Mouse (Mus musculus) limb, embryonic 11.5 days (tissue): ENCODE measurements around the gene Gm10153. TPM values are rescaled to one million over a fixed set of nuclear protein-coding genes. Genes with fewer than 3 reads are reported as not detected.
A peak's percentile ranks its signal among the peaks of the same experiment; 100 is the strongest.
"Not testable (repeated sequence)": the region's sequence is repeated elsewhere in the genome, so short reads cannot be mapped to it uniquely, and the experiment has no call there.

Source experiments
- ATAC-seq: fragments of 200-750 bp; cut with Nextera tagmentation; 2 replicates; pipeline ENCODE4 v1.8.0; 2017; ENCODE audit warnings: low read depth; ENCODE audit not compliant: insufficient number of reproducible peaks, low FRiP score, low TSS enrichment
- DNase-seq: peaks from one replicate; pipeline ENCODE4 v3.0.0-alpha.2; 2015; ENCODE audit warnings: low spot score
- H3K27ac ChIP-seq: fragments of 300-500 bp; sonication (generic); replicated peaks from 2 replicates; pipeline ENCODE4 v1.5.1; 2014; ENCODE audit warnings: low read depth, mild to moderate bottlenecking, low read length
- H3K27me3 ChIP-seq: fragments of 300-500 bp; sonication (generic); 2 replicates; pipeline ENCODE4 v1.6.1; 2014; ENCODE audit warnings: mild to moderate bottlenecking, low read length, mixed read lengths; ENCODE audit not compliant: control insufficient read depth, insufficient read depth
- H3K36me3 ChIP-seq: fragments of 300-500 bp; sonication (generic); 2 replicates; pipeline ENCODE4 v1.6.1; 2014; ENCODE audit warnings: mild to moderate bottlenecking, low read length, moderate library complexity, mixed read lengths; ENCODE audit not compliant: control insufficient read depth, insufficient read depth
- H3K4me1 ChIP-seq: fragments of 300-500 bp; sonication (generic); 2 replicates; pipeline ENCODE4 v1.6.1; 2014; ENCODE audit warnings: low read length, mixed read lengths; ENCODE audit not compliant: control insufficient read depth, insufficient read depth
- H3K4me2 ChIP-seq: fragments of 300-500 bp; sonication (generic); 2 replicates; pipeline ENCODE4 v1.6.1; 2014; ENCODE audit warnings: low read depth, mild to moderate bottlenecking, moderate library complexity; ENCODE audit not compliant: severe bottlenecking
- H3K4me3 ChIP-seq: fragments of 300-500 bp; sonication (generic); 2 replicates; pipeline ENCODE4 v1.5.1; 2014; ENCODE audit warnings: low read depth, low read length
- H3K9ac ChIP-seq: fragments of 300-500 bp; sonication (generic); 2 replicates; pipeline ENCODE4 v1.6.1; 2014; ENCODE audit warnings: mild to moderate bottlenecking, low read length
- H3K9me3 ChIP-seq: fragments of 300-500 bp; sonication (generic); 2 replicates; pipeline ENCODE4 v1.6.1; 2016; ENCODE audit warnings: low read length; ENCODE audit not compliant: control insufficient read depth
- WGBS: fragments of 180-500 bp; shearing (Covaris S2); extraction: QIAGEN DNeasy Blood & Tissue Kit; methylation state at CpG from one replicate; pipeline ENCODE4 v1.1.7; 2014; 5-methylcytosine and 5-hydroxymethylcytosine counted together
- polyA plus RNA-seq: library from polyadenylated mRNA; unstranded; fragments of >200 nt; fragmentation: Nextera tagmentation; extraction: Ambion mirVana; gene quantifications from 2 replicates; pipeline ENCODE4 v1.2.1, GENCODE M21; 2014

Gm10153 gene
- polyA plus RNA-seq, 1 experiment from 2014 or later, result not detected

- H3K4me3 ChIP-seq, result no peak overlapping the region
- no peaks in the 10 kb centered on the region for H3K27me3 ChIP-seq
- DNase-seq, result no peak
- WGBS, result 80% methylated on average over 2 of the region's 2 CpGs
- no peaks in the 10 kb centered on the region for H3K36me3 ChIP-seq
- H3K4me1 ChIP-seq, result no peaks in the 10 kb centered on the region
- H3K4me2 ChIP-seq, result no peak overlapping the region
- no peak for ATAC-seq
- H3K9me3 ChIP-seq, result no peaks in the 10 kb centered on the region
- H3K27ac ChIP-seq, result no peak overlapping the region
- H3K9ac ChIP-seq, result no peak overlapping the region
Measured at GRCm38 (mm10) chr7:142198748-142199147, 8.6 kb upstream of the Gm10153 start.

- Histone ChIP-seq H3K9ac (no peak overlapping the region), H3K4me3 (no peak overlapping the region), H3K4me2 (no peak overlapping the region), H3K27me3 (no peaks in the 10 kb centered on the region), H3K36me3 (no peaks in the 10 kb centered on the region), H3K4me1 (no peaks in the 10 kb centered on the region), H3K27ac (no peak overlapping the region), H3K9me3 (no peaks in the 10 kb centered on the region)
- peak; percentile 10 for DNase-seq
- WGBS, result 79% methylated on average over 2 of the region's 2 CpGs
- no peak for ATAC-seq
Measured at GRCm38 (mm10) chr7:142188156-142188555, 2.0 kb downstream of the Gm10153 start.

GRCm38 (mm10) chr7:142181021-142181420 is 9.2 kb downstream of the Gm10153 start:
- Histone ChIP-seq H3K9me3 (no peaks in the 10 kb centered on the region), H3K4me2 (no peak overlapping the region), H3K27ac (no peak overlapping the region), H3K4me3 (no peak overlapping the region), H3K36me3 (no peaks in the 10 kb centered on the region), H3K27me3 (no peaks in the 10 kb centered on the region), H3K4me1 (no peaks in the 10 kb centered on the region), H3K9ac (no peak overlapping the region)
- ATAC-seq (no peak), DNase-seq (no peak)
- 50% methylated on average over 1 of the region's 1 CpGs for WGBS

- DNase-seq (no peak), ATAC-seq (no peak)
- no peaks in the 10 kb centered on the region for H3K27me3 ChIP-seq
- no peaks in the 10 kb centered on the region for H3K36me3 ChIP-seq
- no peaks in the 10 kb centered on the region for H3K9me3 ChIP-seq
- WGBS, result 90% methylated on average over 1 of the region's 1 CpGs
- H3K27ac ChIP-seq, result no peak overlapping the region
- no peak overlapping the region for H3K4me2 ChIP-seq
- H3K9ac ChIP-seq, result no peak overlapping the region
- H3K4me3 ChIP-seq, result no peak overlapping the region
- H3K4me1 ChIP-seq, result no peaks in the 10 kb centered on the region
Measured at GRCm38 (mm10) chr7:142178685-142179084, 11.5 kb downstream of the Gm10153 start.

- not testable (repeated sequence) for H3K4me2 ChIP-seq, H3K4me3 ChIP-seq, DNase-seq, H3K9me3 ChIP-seq, H3K36me3 ChIP-seq, ATAC-seq, H3K27me3 ChIP-seq, H3K27ac ChIP-seq, H3K9ac ChIP-seq, H3K4me1 ChIP-seq
Measured at GRCm38 (mm10) chr7:142175905-142176304, 14.3 kb downstream of the Gm10153 start, which contains the start of gene Krtap5-2. Gene Krtap5-2 (minus strand): TSS chr7:142176005.

GRCm38 (mm10) chr7:142169836-142170235 is 20.4 kb downstream of the Gm10153 start:
- Histone ChIP-seq H3K4me2 (no peak overlapping the region), H3K27ac (no peak overlapping the region), H3K4me3 (no peak overlapping the region), H3K36me3 (no peaks in the 10 kb centered on the region), H3K27me3 (no peaks in the 10 kb centered on the region), H3K4me1 (no peaks in the 10 kb centered on the region), H3K9me3 (no peaks in the 10 kb centered on the region), H3K9ac (no peak overlapping the region)
- ATAC-seq (no peak), DNase-seq (no peak)
- 44% methylated on average over 3 of the region's 3 CpGs for WGBS

- not testable (repeated sequence) for DNase-seq, H3K27ac ChIP-seq, H3K9ac ChIP-seq, H3K27me3 ChIP-seq, H3K36me3 ChIP-seq, H3K4me3 ChIP-seq, H3K4me1 ChIP-seq, H3K4me2 ChIP-seq, H3K9me3 ChIP-seq, ATAC-seq
Measured at GRCm38 (mm10) chr7:142165639-142166038, 24.6 kb downstream of the Gm10153 start, which contains the start of gene Gm4553. Gene Gm4553 (minus strand): TSS chr7:142165739.

- Histone ChIP-seq H3K27ac (no peak overlapping the region), H3K9ac (no peak overlapping the region), H3K4me1 (no peaks in the 10 kb centered on the region), H3K4me2 (no peak overlapping the region), H3K36me3 (no peaks in the 10 kb centered on the region), H3K27me3 (no peaks in the 10 kb centered on the region), H3K9me3 (no peaks in the 10 kb centered on the region), H3K4me3 (no peak overlapping the region)
- no peak for ATAC-seq
- 88% methylated on average over 3 of the region's 3 CpGs for WGBS
- no peak for DNase-seq
Measured at GRCm38 (mm10) chr7:142159366-142159765, 30.8 kb downstream of the Gm10153 start.

GRCm38 (mm10) chr7:142157013-142157412 is 33.2 kb downstream of the Gm10153 start, which contains the start of gene Gm29735:
Gene Gm29735 (minus strand): TSS chr7:142157113.
- not testable (repeated sequence) for ATAC-seq, H3K4me3 ChIP-seq, H3K4me2 ChIP-seq, H3K36me3 ChIP-seq, DNase-seq, H3K4me1 ChIP-seq, H3K9ac ChIP-seq, H3K27ac ChIP-seq, H3K9me3 ChIP-seq, H3K27me3 ChIP-seq
- 43% methylated on average over 2 of the region's 2 CpGs for WGBS
